Mouse (Mus musculus): ENCODE results near the gene Ddx54. TPM values are rescaled to one million over a fixed set of nuclear protein-coding genes. Genes with fewer than 3 reads are reported as not detected.

Ddx54 gene
- 22.9 and 26.0 TPM in 2 replicates for polyA plus RNA-seq (2015; fragmentation: Nextera tagmentation; extraction: Ambion mirVana)

GRCm38 (mm10) chr5:120612442-120612821 lies at the start of gene Ddx54, which contains the start of gene Rita1:
Ddx54 (plus strand) TSS chr5:120612739.
Rita1 (minus strand) TSS chr5:120612589.
- Histone ChIP-seq H3K4me1 (replicated peaks) (peaks cover 27% of the 10 kb centered on the region), H3K4me2 (peak within 1 kb of the TSS; percentile 83), H3K36me3 (peaks cover 33% of the 10 kb centered on the region), H3K9ac (peak within 1 kb of the TSS; percentile 75), H3K9me3 (replicated peaks) (peaks cover 6% of the 10 kb centered on the region), H3K27me3 (no peaks in the 10 kb centered on the region), H3K4me3 (replicated peaks) (peak within 1 kb of the TSS; percentile 75), H3K27ac (peak within 1 kb of the TSS; percentile 76)
- WGBS (ENCODE audit: insufficient replicate concordance) = under 1% methylated on average over 22 of the region's 22 CpGs
- DNase-seq (peak; percentile 95), ATAC-seq (ENCODE audit: low read depth) (peak; percentile 73)

- Histone ChIP-seq H3K27ac (peak overlapping the region; percentile 66), H3K4me3 (replicated peaks) (no peak overlapping the region), H3K4me2 (peak overlapping the region; percentile 1; the same call in 1 of the 2 replicates), H3K4me1 (replicated peaks) (peaks cover 96% of the 10 kb centered on the region), H3K36me3 (peaks cover 12% of the 10 kb centered on the region), H3K9me3 (replicated peaks) (no peaks in the 10 kb centered on the region), H3K9ac (0 out of 2 replicates have a peak overlapping the region, but pooled peaks have one; percentile 15), H3K27me3 (no peaks in the 10 kb centered on the region)
- ATAC-seq (ENCODE audit: low read depth) = no peak
- WGBS (ENCODE audit: insufficient replicate concordance) = 62% methylated on average over 28 of the region's 28 CpGs
- no peak for DNase-seq
These were observed 49.3 kb upstream of the Ddx54 start for GRCm38 (mm10) chr5:120562956-120563913.

- DNase-seq = no peak
- ATAC-seq (ENCODE audit: low read depth) = no peak
- Histone ChIP-seq H3K4me2 (no peak overlapping the region), H3K4me3 (replicated peaks) (no peak overlapping the region), H3K4me1 (replicated peaks) (peaks cover 95% of the 10 kb centered on the region), H3K9me3 (replicated peaks) (no peaks in the 10 kb centered on the region), H3K27ac (no peak overlapping the region), H3K36me3 (peaks cover 7% of the 10 kb centered on the region), H3K9ac (no peak overlapping the region), H3K27me3 (no peaks in the 10 kb centered on the region)
- WGBS (ENCODE audit: insufficient replicate concordance) = 39% methylated on average over 4 of the region's 4 CpGs
These were observed 48.6 kb upstream of the Ddx54 start for GRCm38 (mm10) chr5:120563914-120564311.

- Histone ChIP-seq H3K27me3 (no peaks in the 10 kb centered on the region), H3K4me3 (replicated peaks) (no peak overlapping the region), H3K4me2 (no peak overlapping the region), H3K27ac (peak overlapping the region; percentile 47), H3K4me1 (replicated peaks) (peaks cover 95% of the 10 kb centered on the region), H3K36me3 (peaks cover 14% of the 10 kb centered on the region), H3K9me3 (replicated peaks) (no peaks in the 10 kb centered on the region), H3K9ac (no peak overlapping the region)
- DNase-seq = no peak
- WGBS (ENCODE audit: insufficient replicate concordance) = 68% methylated on average over 15 of the region's 15 CpGs
- ATAC-seq (ENCODE audit: low read depth) = 0 out of 2 replicates have a peak, but pooled peaks have one; percentile 18
These were observed 47.2 kb upstream of the Ddx54 start for GRCm38 (mm10) chr5:120565171-120565905.

- DNase-seq (no peak), ATAC-seq (ENCODE audit: low read depth) (no peak)
- no peak overlapping the region for H3K4me3 ChIP-seq (replicated peaks)
- peaks cover 95% of the 10 kb centered on the region for H3K4me1 ChIP-seq (replicated peaks)
- H3K9ac ChIP-seq = no peak overlapping the region
- WGBS (ENCODE audit: insufficient replicate concordance) = 87% methylated on average over 5 of the region's 5 CpGs
- H3K27ac ChIP-seq = peak overlapping the region; percentile 47; the same call in 1 of the 2 replicates
- H3K27me3 ChIP-seq = no peaks in the 10 kb centered on the region
- H3K9me3 ChIP-seq (replicated peaks) = no peaks in the 10 kb centered on the region
- no peak overlapping the region for H3K4me2 ChIP-seq
- peaks cover 17% of the 10 kb centered on the region for H3K36me3 ChIP-seq
These were observed 46.4 kb upstream of the Ddx54 start for GRCm38 (mm10) chr5:120566101-120566500.

- WGBS (ENCODE audit: insufficient replicate concordance) = 69% methylated on average over 9 of the region's 9 CpGs
- Histone ChIP-seq H3K9ac (no peak overlapping the region), H3K4me3 (replicated peaks) (no peak overlapping the region), H3K36me3 (peaks cover 17% of the 10 kb centered on the region), H3K27ac (peak overlapping the region; percentile 1; the same call in 1 of the 2 replicates), H3K4me1 (replicated peaks) (peaks cover 98% of the 10 kb centered on the region), H3K27me3 (no peaks in the 10 kb centered on the region), H3K9me3 (replicated peaks) (no peaks in the 10 kb centered on the region), H3K4me2 (no peak overlapping the region)
- no peak for DNase-seq
- ATAC-seq (ENCODE audit: low read depth) = no peak
These were observed 45.8 kb upstream of the Ddx54 start for GRCm38 (mm10) chr5:120566681-120567252.

GRCm38 (mm10) chr5:120567253-120567701 lies 45.3 kb upstream of the Ddx54 start:
- WGBS (ENCODE audit: insufficient replicate concordance) = 63% methylated on average over 21 of the region's 21 CpGs

GRCm38 (mm10) chr5:120567761-120568211 lies 44.8 kb upstream of the Ddx54 start:
- Histone ChIP-seq H3K4me1 (replicated peaks) (peaks cover 88% of the 10 kb centered on the region), H3K9ac (no peak overlapping the region), H3K27ac (no peak overlapping the region), H3K9me3 (replicated peaks) (no peaks in the 10 kb centered on the region), H3K4me3 (replicated peaks) (no peak overlapping the region), H3K4me2 (no peak overlapping the region), H3K36me3 (peaks cover 17% of the 10 kb centered on the region), H3K27me3 (no peaks in the 10 kb centered on the region)
- ATAC-seq (ENCODE audit: low read depth) (no peak), DNase-seq (no peak)
- 80% methylated on average over 14 of the region's 14 CpGs for WGBS (ENCODE audit: insufficient replicate concordance)

More at GRCm38 (mm10) chr5:120567253-120567701, 45.3 kb upstream of the Ddx54 start:
- Histone ChIP-seq H3K27ac (peak overlapping the region; percentile 1; the same call in 1 of the 2 replicates), H3K9me3 (replicated peaks) (no peaks in the 10 kb centered on the region), H3K27me3 (no peaks in the 10 kb centered on the region), H3K9ac (no peak overlapping the region), H3K4me3 (replicated peaks) (no peak overlapping the region), H3K4me1 (replicated peaks) (peaks cover 93% of the 10 kb centered on the region), H3K36me3 (peaks cover 17% of the 10 kb centered on the region), H3K4me2 (no peak overlapping the region)
- 0 out of 2 replicates have a peak, but pooled peaks have one; percentile 5 for ATAC-seq (ENCODE audit: low read depth)
- no peak for DNase-seq

- Histone ChIP-seq H3K4me3 (replicated peaks) (no peak overlapping the region), H3K27me3 (no peaks in the 10 kb centered on the region), H3K9me3 (replicated peaks) (no peaks in the 10 kb centered on the region), H3K4me2 (no peak overlapping the region), H3K27ac (no peak overlapping the region), H3K36me3 (peaks cover 21% of the 10 kb centered on the region), H3K9ac (no peak overlapping the region), H3K4me1 (replicated peaks) (peaks cover 83% of the 10 kb centered on the region)
- ATAC-seq (ENCODE audit: low read depth) = no peak
- no peak for DNase-seq
- 79% methylated on average over 9 of the region's 9 CpGs for WGBS (ENCODE audit: insufficient replicate concordance)
These were observed 44.2 kb upstream of the Ddx54 start for GRCm38 (mm10) chr5:120568336-120568768.

- Histone ChIP-seq H3K36me3 (peaks cover 21% of the 10 kb centered on the region), H3K4me1 (replicated peaks) (peaks cover 79% of the 10 kb centered on the region), H3K27ac (no peak overlapping the region)
These were observed 43.6 kb upstream of the Ddx54 start for GRCm38 (mm10) chr5:120568964-120569363.

More at GRCm38 (mm10) chr5:120568964-120569363, 43.6 kb upstream of the Ddx54 start:
- DNase-seq (no peak), ATAC-seq (ENCODE audit: low read depth) (no peak)
- Histone ChIP-seq H3K4me2 (no peak overlapping the region), H3K9me3 (replicated peaks) (no peaks in the 10 kb centered on the region), H3K4me3 (replicated peaks) (no peak overlapping the region), H3K9ac (no peak overlapping the region), H3K27me3 (no peaks in the 10 kb centered on the region)
- WGBS (ENCODE audit: insufficient replicate concordance) = 54% methylated on average over 4 of the region's 4 CpGs
